Mouse (Mus musculus): ENCODE results near the gene Xirp1. TPM values are rescaled to one million over a fixed set of nuclear protein-coding genes. Genes with fewer than 3 reads are reported as not detected.

The Xirp1 gene
- total RNA-seq, 2 experiments from 2014 or later, result 0.06 TPM; not detected in 1

DNA sequence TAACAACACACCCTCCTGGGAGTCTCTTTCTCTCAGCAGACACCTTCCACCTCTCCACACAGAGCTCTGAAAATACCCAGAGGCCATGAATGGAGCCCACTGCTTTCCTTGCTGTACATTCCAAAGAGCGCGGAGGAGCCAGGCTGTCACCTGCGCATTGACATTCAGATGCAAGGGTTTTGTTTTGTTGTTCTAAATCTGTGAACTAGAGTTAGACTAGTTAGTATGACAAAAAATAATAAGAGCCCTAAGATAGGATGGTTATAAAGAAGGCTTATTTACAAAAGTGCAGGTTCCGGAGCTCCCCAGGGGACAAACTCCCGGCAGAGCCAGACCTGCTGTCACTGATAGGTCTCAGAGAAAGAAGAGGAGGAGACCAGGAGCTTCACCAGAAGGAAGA, 32.1 kb downstream of the Xirp1 start:
- DNase-seq, result no peak
- intact Hi-C loops (cut with DNase I), result no loop called here

DNA sequence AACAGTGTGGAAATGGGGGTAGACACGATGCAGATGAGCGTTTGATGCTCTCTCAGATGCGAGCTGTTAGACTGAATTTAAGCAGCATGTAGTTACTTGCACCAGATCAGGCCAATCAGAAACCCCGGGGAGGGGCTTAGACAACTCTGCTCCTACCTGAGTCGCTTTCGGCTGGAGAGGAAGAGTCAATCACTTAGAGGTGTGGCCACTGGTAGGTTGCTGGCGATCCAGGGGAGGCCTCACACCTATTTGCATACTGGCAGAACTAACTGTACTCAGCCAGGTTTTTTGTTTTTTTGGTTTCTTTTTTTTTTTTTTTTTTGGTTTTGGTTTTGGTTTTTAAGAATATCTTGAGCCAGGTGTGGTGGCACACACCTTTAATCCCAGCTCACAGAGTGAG, 35.1 kb downstream of the Xirp1 start:
- DNase-seq, result no peak
- intact Hi-C loops (cut with DNase I), result no loop called here

DNA sequence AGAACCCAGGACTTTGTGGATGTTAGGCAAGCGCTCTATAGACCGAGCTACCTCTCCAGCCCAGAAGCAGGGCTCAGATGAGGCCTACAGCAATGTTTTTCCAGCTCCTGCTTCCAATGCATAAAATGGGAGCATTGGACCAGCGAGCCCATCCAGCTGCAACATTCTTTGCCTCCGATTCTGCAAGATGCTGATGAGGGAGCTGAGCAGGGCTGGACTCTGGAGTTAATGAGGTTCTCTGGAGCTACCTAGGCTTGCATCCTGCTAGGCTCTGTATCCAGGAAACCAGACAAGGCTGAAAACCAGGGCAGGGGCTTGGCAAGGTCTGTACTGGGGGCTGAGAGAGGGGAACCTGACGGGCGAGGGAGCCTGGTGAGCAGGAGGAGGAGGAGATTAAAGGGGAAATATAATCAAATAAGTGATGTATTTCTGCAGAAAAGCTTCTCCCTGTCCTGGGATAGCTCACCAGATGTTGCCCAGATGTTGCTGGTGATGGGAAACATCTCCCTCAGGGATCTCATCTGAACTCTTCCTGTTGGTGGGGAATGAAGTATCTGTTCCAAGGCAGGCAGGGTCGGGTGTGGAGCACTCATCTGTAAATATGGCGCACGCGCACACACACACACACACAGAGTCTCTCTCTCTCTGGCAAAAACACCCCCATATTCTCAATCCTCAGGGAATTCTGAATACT, 37.4 kb downstream of the Xirp1 start:
- intact Hi-C loops (cut with DNase I), result no loop called here

DNA sequence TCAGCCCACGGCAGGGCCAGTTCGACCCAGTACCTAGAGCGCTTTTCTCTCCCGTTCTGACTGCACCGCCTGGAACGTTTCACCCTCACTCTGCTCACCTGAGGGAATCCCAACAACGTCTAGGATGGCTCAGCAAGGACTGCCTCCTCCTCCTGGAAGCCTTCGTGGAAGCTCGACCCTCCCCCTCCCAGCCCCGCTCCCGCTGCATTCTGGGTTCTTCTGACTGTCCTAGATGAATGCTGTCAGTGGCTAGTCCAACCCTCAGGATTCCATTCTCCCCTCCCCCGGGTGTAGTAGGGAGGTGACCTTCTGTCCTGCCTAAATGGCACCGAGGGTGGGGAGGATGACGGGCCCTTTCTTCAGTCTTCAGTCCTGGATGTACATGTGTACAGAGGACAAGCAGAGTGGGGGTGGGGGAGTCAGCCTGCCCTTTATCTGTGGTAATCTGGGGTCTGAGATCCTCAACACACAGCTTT, 38.8 kb downstream of the Xirp1 start, which contains the start of gene Csrnp1:
Gene Csrnp1 (minus strand): TSS at position 123 of the 476 bp plus-strand sequence.
- no peak for DNase-seq
- intact Hi-C loops (cut with DNase I), result no loop called here

More for the DNA sequence above, 37.4 kb downstream of the Xirp1 start:
- no peak for DNase-seq

DNA sequence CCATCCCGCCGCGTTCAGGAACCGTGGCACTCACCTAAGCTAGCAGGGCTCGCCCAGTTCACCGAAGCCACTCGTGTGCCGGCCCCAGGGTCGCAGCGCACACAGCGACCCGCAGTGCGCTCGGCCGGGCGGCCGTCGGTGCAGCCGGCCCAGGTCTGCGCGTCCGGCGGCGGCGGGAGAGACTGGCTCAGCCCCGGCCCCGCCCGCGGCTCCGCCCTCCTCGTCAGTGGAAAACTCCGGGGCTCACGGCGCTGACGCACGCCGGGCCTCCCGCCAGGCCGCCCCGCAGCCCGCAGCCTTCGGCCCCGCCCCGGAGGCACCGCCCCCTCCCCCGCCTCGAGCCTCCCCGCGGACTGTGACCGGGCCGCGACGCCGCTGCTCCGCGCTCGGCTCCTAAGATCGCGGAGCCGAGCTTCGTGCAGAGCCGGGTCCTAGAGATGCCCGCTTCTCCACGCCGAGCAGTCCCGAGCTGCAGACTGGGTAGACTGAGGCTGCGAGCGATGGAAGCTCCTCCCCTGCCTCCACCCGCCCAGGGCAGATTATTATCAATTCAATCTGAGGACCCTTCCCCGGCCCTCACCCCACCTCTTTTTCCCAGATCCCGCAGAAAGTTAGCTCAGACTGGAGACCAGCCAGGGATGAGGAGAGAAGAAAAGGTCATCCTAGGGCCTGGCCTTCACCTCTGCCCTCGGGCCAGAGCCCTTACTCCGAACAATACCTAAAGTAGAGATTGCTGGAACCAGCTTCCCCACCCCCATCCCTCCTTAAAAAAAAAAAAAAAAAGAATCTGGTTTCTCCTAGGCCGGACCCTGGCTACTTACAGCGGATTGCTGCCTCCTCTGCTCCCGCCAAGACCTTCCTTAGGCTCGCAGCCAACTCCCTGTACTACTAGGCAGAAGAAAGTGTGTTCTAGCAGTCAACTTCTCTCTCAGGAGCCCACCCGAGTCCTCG, 39.5 kb downstream of the Xirp1 start:
- intact Hi-C loops (cut with DNase I), result no loop called here
- peak; percentile 65 for DNase-seq

DNA sequence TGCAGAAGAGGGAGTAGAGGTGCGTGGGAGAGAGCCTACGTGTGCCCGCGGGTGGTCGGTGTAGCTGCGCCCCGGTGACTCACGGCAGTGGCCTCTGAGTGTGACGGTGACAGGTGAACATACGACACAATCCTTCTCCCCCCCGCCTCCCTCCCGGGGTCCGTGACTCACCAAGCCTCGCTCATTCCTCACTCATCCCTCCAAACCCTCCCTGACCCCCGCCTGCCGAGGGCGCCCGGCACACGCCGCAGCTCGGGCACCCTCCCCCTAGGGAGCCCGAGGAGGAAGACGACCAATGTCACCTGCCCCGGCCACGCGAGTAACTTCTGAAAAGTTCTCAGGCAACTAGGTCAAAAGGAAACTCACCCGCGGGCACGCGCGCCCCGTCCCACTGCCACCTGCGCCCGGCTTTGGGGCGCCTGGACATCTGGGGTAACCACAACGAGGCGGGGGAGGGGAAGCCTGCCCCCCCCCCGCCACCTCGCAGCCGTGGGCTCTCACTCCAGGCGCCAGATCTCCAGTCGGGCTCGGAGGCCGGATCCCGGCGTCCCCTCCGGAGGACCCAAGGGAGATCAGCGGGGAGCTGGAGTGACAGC, 40.3 kb downstream of the Xirp1 start:
- DNase-seq, result no peak

DNA sequence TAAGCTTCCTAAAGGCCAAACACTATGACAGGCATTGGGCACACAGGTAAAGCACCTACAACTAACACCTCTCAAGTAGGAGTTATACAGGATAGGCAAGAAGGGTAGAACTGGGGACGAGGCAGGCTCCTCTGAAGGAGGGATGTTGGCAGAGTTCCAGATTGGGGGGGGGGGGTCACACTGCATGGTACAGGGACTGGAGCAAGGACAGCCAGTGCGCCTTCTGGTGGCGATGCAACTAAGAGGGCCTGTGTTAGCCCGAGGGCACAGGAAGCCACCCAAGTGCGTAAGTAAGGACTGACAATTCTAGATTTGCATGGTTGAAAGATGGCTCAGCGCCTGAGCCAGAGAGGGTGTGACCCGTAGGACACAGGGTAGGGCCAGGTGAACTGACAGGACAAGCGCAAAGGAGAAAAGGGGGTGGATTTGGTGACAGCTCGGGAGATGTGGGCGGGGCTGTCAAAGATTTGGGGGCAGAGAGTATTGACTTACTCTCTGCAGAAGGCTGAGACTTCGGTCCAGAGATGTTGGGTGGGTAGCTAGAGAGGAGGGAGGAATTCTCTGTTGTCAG, 41.1 kb downstream of the Xirp1 start:
- peak; percentile 74 for DNase-seq
- intact Hi-C loops (cut with DNase I), result no loop called here

More for the DNA sequence above, 40.3 kb downstream of the Xirp1 start:
- intact Hi-C loops (cut with DNase I), result no loop called here

DNA sequence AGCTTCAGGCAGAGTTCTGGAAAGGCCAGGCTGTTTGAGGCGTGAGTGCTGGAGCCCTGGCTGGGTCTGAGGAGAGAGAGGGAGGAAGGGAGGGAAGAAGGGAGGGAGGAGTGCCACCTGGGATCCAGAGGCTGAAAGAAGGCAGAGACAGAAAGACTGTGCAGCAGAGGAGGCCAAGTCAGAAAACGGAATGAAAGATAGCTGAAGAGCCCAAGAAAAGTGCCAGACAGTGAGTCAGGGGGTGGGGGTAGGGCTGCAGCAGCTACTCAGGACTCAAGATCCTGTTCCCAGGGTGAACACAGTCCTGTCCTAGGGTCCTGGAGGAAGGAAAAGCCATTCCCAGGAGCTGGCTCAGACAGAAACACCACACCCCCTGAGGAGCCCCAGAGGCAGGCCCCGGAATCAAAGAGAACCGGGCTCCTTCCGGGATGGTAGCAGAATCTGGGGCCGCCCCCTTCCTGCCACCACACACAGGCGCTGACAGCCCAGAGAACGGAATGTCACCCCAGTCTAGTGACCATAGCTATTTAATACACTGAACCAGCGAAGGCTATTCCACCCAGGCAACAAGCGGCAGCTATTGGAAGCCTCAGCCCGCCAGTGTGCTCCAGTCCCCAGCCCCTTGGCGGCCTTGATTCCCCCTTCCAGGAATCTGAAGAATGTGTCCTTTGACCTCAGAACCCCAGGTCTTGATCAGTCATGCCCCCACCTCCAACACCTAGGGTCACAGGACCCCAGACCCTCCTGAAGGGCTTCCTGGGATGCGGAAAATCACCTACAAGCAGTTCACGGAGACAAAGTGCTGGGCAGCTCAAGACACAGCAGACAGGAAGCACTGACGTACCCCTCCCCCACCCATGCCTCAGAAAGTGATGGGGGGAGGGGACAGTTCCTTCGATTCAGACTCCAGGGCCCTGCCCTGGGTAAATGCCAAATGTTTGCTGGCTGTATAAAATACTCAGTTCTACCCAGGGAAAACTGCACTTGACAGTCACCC, 41.9 kb downstream of the Xirp1 start:
- peak; percentile 49 for DNase-seq
- intact Hi-C loops (cut with DNase I), result no loop called here

DNA sequence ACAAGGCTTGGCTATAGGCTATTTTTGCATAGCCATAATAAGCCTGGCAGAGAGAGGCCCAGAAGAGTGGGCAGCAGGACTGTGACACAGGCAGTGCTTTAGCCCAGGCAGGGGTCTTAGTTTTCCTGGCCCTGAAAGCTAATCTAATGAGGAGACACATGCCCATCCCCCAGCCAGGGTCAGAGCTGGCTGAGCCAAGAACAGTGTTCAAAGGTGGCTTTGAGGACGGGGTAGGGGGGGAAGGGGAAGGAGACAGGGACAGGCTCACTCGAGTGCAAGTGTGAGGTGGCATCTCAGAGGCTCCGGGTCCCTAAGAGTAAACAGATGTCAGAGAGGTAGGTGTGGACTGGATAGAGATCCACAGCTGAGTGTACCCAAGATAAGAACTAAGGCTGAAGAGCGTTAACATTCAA, 42.6 kb downstream of the Xirp1 start:
- DNase-seq, result peak; percentile 28
- intact Hi-C loops (cut with DNase I), result no loop called here

DNA sequence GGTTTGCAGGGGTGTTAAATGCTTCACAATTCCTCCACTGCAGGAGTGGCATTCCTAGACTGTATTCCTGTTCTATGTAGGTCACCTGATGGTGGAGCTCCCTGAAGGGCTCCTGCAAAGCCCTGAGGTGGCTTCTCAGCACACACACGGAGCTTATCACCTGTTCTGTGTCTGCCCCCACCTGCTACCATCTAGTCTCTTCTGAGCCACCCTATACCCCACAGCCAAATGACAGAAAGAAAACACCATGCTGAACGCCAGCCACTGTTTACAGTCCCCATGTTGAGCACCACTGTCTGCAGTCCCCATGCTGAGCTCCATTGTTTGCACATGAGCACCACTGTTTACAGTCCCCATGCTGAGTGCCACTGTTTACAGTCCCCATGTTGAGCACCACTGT, 43.6 kb downstream of the Xirp1 start:
- intact Hi-C loops (cut with DNase I), result no loop called here
- DNase-seq, result no peak

DNA sequence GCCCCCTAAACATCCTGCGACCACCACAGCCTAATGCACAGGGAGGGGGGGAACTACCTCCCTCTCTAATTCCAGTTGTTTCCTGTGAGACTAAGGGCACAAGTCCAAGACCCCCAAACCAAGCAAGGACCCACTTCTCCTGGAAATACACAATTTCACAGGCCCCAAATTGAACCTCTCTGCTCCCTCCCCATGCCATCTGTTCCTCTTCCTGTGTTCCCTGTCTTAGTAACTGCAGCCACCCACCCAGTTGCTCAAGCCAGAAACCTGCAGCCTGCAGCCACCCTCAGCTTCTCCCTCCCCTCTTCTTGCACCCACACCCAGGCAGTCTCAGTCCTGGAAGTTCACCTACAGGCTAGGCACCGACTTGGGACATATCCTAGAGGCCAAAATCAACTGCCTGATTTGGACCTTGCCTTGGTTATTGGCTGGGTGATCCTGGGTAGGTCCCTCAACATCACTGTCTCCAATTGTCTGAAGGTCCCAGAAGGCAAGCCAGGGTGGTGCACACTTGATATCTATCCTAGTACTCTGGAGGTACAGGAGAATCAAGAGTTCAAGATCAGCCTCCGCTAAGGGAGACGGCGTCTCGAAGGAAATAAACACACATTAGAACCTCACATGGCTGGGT, 44.5 kb downstream of the Xirp1 start:
- DNase-seq, result no peak
- intact Hi-C loops (cut with DNase I), result no loop called here

DNA sequence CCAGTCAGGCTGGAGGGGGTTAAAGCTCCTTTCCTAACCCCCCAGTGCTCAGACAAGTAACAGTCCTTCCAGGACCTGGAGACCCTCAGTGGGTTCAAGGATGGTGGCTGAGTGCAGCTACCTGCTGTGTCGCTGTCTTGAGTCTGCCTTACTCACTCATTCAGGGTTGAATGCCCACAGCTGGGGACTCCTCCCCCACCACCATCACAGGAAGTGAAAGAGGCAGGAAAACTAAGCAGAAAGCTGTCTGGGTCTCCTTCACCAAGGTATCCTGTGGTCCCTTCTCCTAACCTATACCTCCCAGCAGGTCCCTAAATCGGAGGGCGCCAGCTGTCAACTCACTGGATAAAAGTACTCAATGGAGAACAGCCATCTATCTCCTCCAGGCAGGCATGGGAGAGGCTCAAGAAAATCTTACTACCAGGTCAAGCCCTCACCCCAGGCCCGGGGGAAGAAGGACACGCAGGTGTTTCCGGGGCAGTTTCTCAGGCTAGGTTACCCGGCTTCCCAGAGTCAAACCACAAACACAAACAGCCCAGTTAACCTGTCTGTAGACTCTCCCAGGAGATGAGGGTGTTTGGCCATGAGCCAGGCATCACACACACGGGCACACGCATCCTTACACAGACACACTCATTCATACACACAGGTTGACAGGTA, 45.1 kb downstream of the Xirp1 start:
- intact Hi-C loops (cut with DNase I), result no loop called here
- peak; percentile 42 for DNase-seq

DNA sequence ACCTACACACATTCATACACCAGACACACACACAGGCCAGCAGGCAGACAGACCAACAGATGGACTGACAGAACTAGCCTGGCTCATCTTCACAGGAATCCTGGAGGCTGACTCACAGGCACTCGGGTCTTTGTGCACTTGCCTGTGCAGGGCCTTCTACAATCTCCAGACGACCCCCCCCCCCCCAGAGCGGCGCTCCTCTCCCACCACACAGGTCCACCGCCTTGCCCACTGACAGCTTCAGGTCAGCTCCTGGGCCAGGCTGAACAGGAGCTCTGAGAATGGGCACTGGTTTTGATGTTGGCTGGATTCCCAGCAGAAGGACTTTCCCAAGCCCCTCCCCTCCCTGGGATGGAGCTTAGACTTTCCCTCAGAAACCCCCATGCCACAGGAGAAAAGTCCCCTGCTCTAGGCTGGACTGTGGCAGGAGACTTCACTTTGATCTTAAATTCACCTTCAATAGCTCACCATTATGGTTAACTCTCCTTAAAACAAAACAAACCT, 45.8 kb downstream of the Xirp1 start:
- intact Hi-C loops (cut with DNase I), result no loop called here
- peak; percentile 60 for DNase-seq

DNA sequence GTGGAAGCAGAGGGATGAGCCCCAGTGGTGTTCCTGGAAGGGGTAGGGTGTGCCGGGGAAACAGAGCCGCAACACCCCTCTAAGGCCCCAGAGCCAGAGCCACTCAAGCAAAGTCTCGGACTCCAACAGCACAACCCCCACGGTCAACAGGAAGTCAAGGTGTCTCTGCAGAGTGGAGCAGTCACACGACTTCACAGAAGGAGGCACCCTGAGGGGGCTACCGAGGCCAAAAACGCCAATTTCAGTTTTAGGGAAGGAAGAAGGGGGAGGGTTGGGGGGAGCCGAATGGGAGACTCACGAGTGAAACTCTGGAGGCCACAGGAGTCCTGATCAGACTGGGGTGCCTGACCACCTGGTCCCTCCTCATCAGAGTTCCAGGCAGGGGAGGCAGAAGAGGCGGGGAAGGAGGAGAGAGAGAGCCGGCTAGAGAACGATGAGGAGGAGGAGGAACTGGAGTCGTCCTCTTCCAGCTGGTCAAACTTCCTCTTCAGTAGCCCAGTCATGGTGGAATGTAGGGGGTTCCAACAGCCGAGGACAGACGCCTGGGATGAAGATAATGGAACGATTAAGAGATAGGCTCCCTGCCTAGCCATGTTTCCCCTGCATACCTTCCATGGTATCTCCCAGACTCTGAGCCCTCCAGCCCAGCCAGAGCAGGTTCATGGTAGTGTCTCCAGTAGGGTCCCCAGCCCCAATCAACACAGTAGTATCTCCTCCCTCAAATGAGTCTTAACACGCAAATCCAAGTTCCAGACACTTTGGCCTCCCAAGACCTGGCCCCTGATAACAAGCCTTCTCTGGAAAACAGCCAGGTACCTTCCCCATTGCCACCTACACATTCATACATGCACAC, 46.5 kb downstream of the Xirp1 start:
- DNase-seq, result no peak
- intact Hi-C loops (cut with DNase I), result no loop called here

DNA sequence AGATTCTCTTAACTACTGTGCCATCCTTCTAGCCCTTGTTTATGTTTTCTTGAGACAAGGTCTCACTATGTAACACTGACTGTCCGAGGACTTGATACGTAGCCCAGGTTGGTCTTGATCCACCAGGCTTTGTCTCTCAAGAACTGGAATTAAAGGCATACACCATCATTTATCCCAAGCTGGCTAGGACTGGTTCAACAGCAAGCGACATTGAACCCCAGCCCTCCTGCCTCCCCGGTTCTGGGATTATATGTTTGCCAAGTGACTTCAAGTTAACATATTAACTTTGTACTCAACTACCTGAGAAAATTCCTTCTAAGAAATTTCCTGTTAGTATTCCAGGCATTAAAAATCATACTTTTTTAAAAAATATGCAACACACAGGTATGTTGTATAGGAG, 48.1 kb downstream of the Xirp1 start:
- intact Hi-C loops (cut with DNase I), result no loop called here
- no peak for DNase-seq

DNA sequence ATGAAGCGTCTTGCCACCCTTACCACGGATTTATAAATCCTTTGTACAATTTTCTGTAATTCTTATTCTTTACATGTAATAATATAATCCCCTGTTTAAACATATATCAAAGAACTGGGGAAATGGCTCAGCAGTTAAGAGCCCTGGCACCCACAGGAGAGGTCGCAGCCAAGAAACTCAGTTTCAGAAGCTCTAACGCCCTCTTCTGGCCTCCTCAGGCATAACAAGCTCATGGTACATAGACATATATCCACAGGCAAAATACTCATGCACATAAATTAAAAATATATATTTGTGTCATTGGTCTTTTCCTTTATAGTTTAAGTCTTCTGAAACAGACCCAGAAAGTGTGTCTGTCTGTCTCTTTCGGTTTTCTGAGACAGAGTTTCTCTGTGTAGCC, 48.8 kb downstream of the Xirp1 start:
- intact Hi-C loops (cut with DNase I), result no loop called here
- no peak for DNase-seq

DNA sequence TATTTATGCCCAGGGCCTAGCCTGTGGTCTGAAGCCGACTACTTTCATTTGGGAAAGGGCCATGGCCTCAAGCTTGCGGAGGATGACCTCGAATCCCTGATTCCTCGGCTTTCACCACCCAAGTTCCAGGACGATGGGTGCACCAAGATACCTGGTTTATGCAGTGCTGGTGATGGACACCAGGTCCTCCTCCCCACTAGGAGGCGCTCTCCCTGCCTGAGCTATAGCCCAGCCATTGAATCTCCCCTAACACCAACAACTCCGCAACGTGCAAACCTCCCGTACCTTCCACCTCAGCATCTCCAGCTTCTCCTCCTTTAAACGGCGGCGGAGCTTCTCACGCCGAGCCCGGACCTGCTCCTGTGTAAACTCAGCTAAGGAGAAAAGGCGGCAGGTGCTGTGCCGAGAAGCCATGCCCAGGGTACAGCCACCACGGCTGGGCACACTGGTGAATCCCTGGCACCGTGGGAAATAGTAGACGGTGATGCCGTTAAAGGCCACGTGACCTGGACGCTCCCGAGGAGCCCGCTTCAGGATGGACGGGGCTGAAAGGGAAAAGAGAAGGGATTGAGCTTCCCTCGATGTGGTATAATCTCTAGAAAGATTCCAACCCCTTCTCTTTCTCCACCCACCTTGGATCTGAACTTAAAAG, 49.4 kb downstream of the Xirp1 start:
- intact Hi-C loops (cut with DNase I), result no loop called here

More for the DNA sequence above, 49.4 kb downstream of the Xirp1 start:
- peak; percentile 38 for DNase-seq

Data from left cerebral cortex, postnatal 4 days (tissue).